ENCODE assay signal across 27 mouse cellular contexts in genomic region chr4:119313756-119314155, GRCm38 (mm10). TPM values are rescaled to one million over a fixed set of nuclear protein-coding genes. Genes with fewer than 3 reads are reported as not detected.
"Had no signal": no experiment of that assay in that cellular context is flagged by ENCODE, and none has a peak within 500 bp of the region (broad histone marks: within the 10 kb centered on the region; RNA-seq: fewer than 3 reads in every experiment).

No protein-coding gene starts in this region.

- H3K4me1 ChIP-seq: heart, embryonic 10.5 days; heart, embryonic 12.5 days; hindbrain, embryonic 10.5 days; hindbrain, embryonic 12.5 days; intestine, embryonic 15.5 days; limb, embryonic 10.5 days; limb, embryonic 12.5 days had no signal

- H3K4me3 ChIP-seq: gastrocnemius, adult 2 months; heart, embryonic 10.5 days; heart, embryonic 12.5 days; hindbrain, embryonic 10.5 days; hindbrain, embryonic 12.5 days; intestine, embryonic 15.5 days; layer of hippocampus, adult 2 months; left cerebral cortex, adult 2 months; limb, embryonic 10.5 days; limb, embryonic 12.5 days had no signal

- ATAC-seq: hindbrain, embryonic 16.5 days; inflammation-experienced regulatory T-cells, adult 6 months; intestine, embryonic 15.5 days; intestine, postnatal 0 days had no signal

- H3K27me3 ChIP-seq: heart, embryonic 12.5 days; hindbrain, embryonic 12.5 days; intestine, embryonic 15.5 days; limb, embryonic 12.5 days had no signal

- H3K9me3 ChIP-seq: heart, embryonic 10.5 days; heart, embryonic 12.5 days; hindbrain, embryonic 10.5 days; hindbrain, embryonic 12.5 days; intestine, embryonic 15.5 days; limb, embryonic 10.5 days; limb, embryonic 12.5 days had no signal

- H3K27ac ChIP-seq: gastrocnemius, adult 2 months; heart, embryonic 10.5 days; hindbrain, embryonic 10.5 days; hindbrain, embryonic 12.5 days; hindbrain, embryonic 14.5 days; intestine, embryonic 15.5 days; layer of hippocampus, adult 2 months; left cerebral cortex, adult 2 months; limb, embryonic 10.5 days; limb, embryonic 12.5 days had no signal

- H3K4me2 ChIP-seq: heart, embryonic 12.5 days; hindbrain, embryonic 12.5 days; hindbrain, embryonic 14.5 days; intestine, embryonic 15.5 days; limb, embryonic 12.5 days had no signal

- H3K9ac ChIP-seq: heart, embryonic 12.5 days; hindbrain, embryonic 12.5 days; hindbrain, embryonic 14.5 days; intestine, embryonic 15.5 days; limb, embryonic 12.5 days had no signal

- DNase-seq: gastrocnemius, adult 2 months; gastrocnemius, postnatal 10 days; gastrocnemius, postnatal 25 days; heart, adult 18-20 months; heart, postnatal 10 days; heart, postnatal 4 days; kidney, adult 18-20 months; kidney, adult 8-10 months; kidney, postnatal 10 days; kidney, postnatal 25 days; kidney, postnatal 4 days had no signal

RNA-seq across cellular contexts. Expression of gene Cldn19, which starts 58.5 kb away (rescaled TPM):
- polyA plus RNA-seq: heart, embryonic 10.5 days; heart, embryonic 12.5 days; heart, embryonic 14.5 days; heart, embryonic 16.5 days; inflammation-experienced regulatory T-cells, adult 6 months; limb, embryonic 10.5 days; liver, adult 2 months had no signal
